ENCODE assay signal across 8 mouse cellular contexts in genomic region chr10:43518368-43518767, GRCm38 (mm10). TPM values are rescaled to one million over a fixed set of nuclear protein-coding genes. Genes with fewer than 3 reads are reported as not detected.
A peak's percentile ranks its signal among the peaks of the same experiment; 100 is the strongest.
DNase-seq lines count a peak whose midpoint lies in the region; ATAC-seq lines count a peak whose summit lies in the region.

No protein-coding gene starts in this region.

- intact Hi-C loops in heart, postnatal 36 days (cut with DNase I) = no loop called here

- DNase-seq in gastrocnemius, adult 18-20 months (ENCODE audit: low spot score) = peak; percentile 53
- no peak for DNase-seq in gastrocnemius, postnatal 10 days
- peak; percentile 25 to 52 for DNase-seq in heart, postnatal 36 days
- DNase-seq in kidney, postnatal 36 days = peak; percentile 78 to 88
- peak; percentile 49 for DNase-seq in lung, postnatal 25 days (ENCODE audit: low spot score)
- DNase-seq in spleen, adult 12 weeks (ENCODE audit: low spot score) = no peak
- DNase-seq in ovary, postnatal 10 days (ENCODE audit: low spot score) = no peak

- ATAC-seq in erythroid progenitor cell, adult 5-6 weeks (replicated peaks; ENCODE audit: low FRiP score, poor library complexity, severe bottlenecking) = no peak

RNA-seq across cellular contexts. Expression of gene Gm9803, which starts 5.5 kb away (rescaled TPM):
- total RNA-seq in gastrocnemius, adult 18-20 months (2021) = 10 to 100 TPM in 1 of 2 experiments, 1 to 10 TPM in 1; 2.9 to 14.2 TPM
- 1 to 10 TPM; 4.7 to 5.2 TPM for total RNA-seq in gastrocnemius, postnatal 10 days (2021)
- total RNA-seq in heart, postnatal 36 days (2021) = 10 to 100 TPM in 1 of 2 experiments, 1 to 10 TPM in 1; 9.6 to 17.4 TPM
- total RNA-seq in erythroid progenitor cell, adult 5-6 weeks (2015; ENCODE audit: low replicate concordance) = 41.8 TPM in 1 of 2 replicates, not detected in the other
- not detected in 2 replicates for total RNA-seq in erythroid progenitor cell, adult 5-6 weeks (2017; ENCODE audit: low replicate concordance)

RNA-seq across cellular contexts. Expression of gene 1700021F05Rik, which starts 22.4 kb away (rescaled TPM):
- total RNA-seq in gastrocnemius, adult 18-20 months (2021) = 10 to 100 TPM; 94.5 to 96.7 TPM
- total RNA-seq in gastrocnemius, postnatal 10 days (2021) = 10 to 100 TPM; 91.5 to 98.3 TPM
- total RNA-seq in heart, postnatal 36 days (2021) = 100 to 1,000 TPM; 113 to 120 TPM
- 7.6 and 19.3 TPM in 2 replicates for total RNA-seq in erythroid progenitor cell, adult 5-6 weeks (2015; ENCODE audit: low replicate concordance)
- 21.9 and 25.0 TPM in 2 replicates for total RNA-seq in erythroid progenitor cell, adult 5-6 weeks (2017; ENCODE audit: low replicate concordance)

RNA-seq across cellular contexts. Expression of gene Bend3, which starts 39.7 kb away (rescaled TPM):
- total RNA-seq in gastrocnemius, adult 18-20 months (2021) = 1 to 10 TPM; 3.3 to 3.8 TPM
- 1 to 10 TPM; 4.6 to 6.5 TPM for total RNA-seq in gastrocnemius, postnatal 10 days (2021)
- 1 to 10 TPM; 5.0 to 7.6 TPM for total RNA-seq in heart, postnatal 36 days (2021)
- total RNA-seq in erythroid progenitor cell, adult 5-6 weeks (2015; ENCODE audit: low replicate concordance) = 0.42 and 5.4 TPM in 2 replicates
- total RNA-seq in erythroid progenitor cell, adult 5-6 weeks (2017; ENCODE audit: low replicate concordance) = 0.13 and 2.6 TPM in 2 replicates

RNA-seq across cellular contexts. Expression of gene Cd24a, which starts 59.7 kb away (rescaled TPM):
- 100 to 1,000 TPM; 173 to 219 TPM for total RNA-seq in gastrocnemius, adult 18-20 months (2021)
- 10 to 100 TPM; 40.0 to 67.0 TPM for total RNA-seq in gastrocnemius, postnatal 10 days (2021)
- total RNA-seq in heart, postnatal 36 days (2021) = 1 to 10 TPM; 6.6 to 8.1 TPM
- 6,032 and 6,430 TPM in 2 replicates for total RNA-seq in erythroid progenitor cell, adult 5-6 weeks (2015; ENCODE audit: low replicate concordance)
- 6,106 and 7,183 TPM in 2 replicates for total RNA-seq in erythroid progenitor cell, adult 5-6 weeks (2017; ENCODE audit: low replicate concordance)

Comparison
In these comparisons a context has a peak if more than half of its experiments do, and no peak if none do; other contexts are left out.
1. DNase-seq: peak in gastrocnemius, adult 18-20 months (single experiment), heart, postnatal 36 days (2 of 2), kidney, postnatal 36 days (2 of 2) and lung, postnatal 25 days (single experiment); none in gastrocnemius, postnatal 10 days (single experiment), spleen, adult 12 weeks (single experiment) and ovary, postnatal 10 days (single experiment).